Mouse (Mus musculus) stomach, adult 2 months (tissue): ENCODE data around the gene Laptm5. TPM values are rescaled to one million over a fixed set of nuclear protein-coding genes. Genes with fewer than 3 reads are reported as not detected.

ENCODE experiments used
- polyA plus RNA-seq: library from polyadenylated mRNA; depleted of rRNA; stranded (reverse); fragments of >200 nt; gene quantifications from 2 replicates; pipeline ENCODE4 v1.2.3, GENCODE M21; 2012; rRNA removed

Gene Laptm5
- polyA plus RNA-seq: 25.1 and 41.9 TPM in 2 replicates

GRCm38 (mm10) chr4:130913077-130913476 is at the start of gene Laptm5:
Laptm5 (plus strand) TSS chr4:130913125.

GRCm38 (mm10) chr4:130944112-130944511 is 31.2 kb downstream of the Laptm5 start, which contains the start of gene Matn1:
Matn1 (plus strand) TSS chr4:130944385.

Other genes with a start within 250 kb of the Laptm5 start
- gene Pum1, start 249.8 kb upstream of the Laptm5 start, polyA plus RNA-seq: 13.3 and 17.0 TPM in 2 replicates
- gene Sdc3, start 120.6 kb upstream of the Laptm5 start, polyA plus RNA-seq: 21.7 and 23.0 TPM in 2 replicates
- not detected in 2 replicates for gene Matn1, start 31.3 kb downstream of the Laptm5 start, polyA plus RNA-seq